Mouse (Mus musculus) heart, adult 2 months (tissue): ENCODE measurements around the gene Nr2f6.

Source experiments
- CTCF ChIP-seq: fragments of 200-600 bp; IDR thresholded peaks from 2 replicates; pipeline ENCODE4 v1.8.1; 2022; ENCODE audit warnings: antibody characterized with exemption, mild to moderate bottlenecking, moderate library complexity
- EP300 ChIP-seq: fragments of 200-500 bp; IDR thresholded peaks from 2 replicates; pipeline ENCODE4 v1.6.1; 2011; ENCODE audit warnings: low read depth, low read length, control low read depth; ENCODE audit not compliant: insufficient read depth
- POLR2A ChIP-seq: fragments of 200-500 bp; IDR thresholded peaks from 2 replicates; pipeline ENCODE4 v1.6.1; 2011; ENCODE audit warnings: mild to moderate bottlenecking, low read depth, low read length, control low read depth; ENCODE audit not compliant: insufficient read depth

DNA sequence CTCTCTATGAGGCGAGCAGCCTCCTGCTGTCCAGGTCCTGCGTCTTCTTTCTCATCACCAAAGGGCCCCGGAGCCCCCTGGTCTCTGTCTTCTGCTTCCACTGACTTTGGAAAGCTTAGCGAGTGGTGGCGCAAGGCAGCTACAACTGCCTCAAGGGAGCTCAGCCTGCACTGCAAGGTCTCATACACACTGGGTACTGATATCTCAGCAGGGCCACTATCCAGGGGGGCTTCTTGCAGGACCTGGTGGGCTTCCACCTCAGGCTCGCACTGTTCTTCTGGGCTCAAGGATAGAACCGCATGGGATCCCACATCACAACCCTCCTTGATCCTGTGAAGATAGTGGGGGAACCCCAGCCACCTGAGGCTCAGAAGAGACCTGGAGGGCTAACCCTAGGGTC, 12.7 kb upstream of the Nr2f6 start:
- TF ChIP-seq CTCF: no peak
- no peak for TF ChIP-seq EP300
- no peak for TF ChIP-seq POLR2A
